Mouse (Mus musculus): ENCODE measurements at regions not wholly inside any gene's neighbourhood (a gene's known extent, or its start where the extent isn't known, plus 50 kb on each side); places are given as distances from the start of the nearest gene placed in this dataset.

DNA sequence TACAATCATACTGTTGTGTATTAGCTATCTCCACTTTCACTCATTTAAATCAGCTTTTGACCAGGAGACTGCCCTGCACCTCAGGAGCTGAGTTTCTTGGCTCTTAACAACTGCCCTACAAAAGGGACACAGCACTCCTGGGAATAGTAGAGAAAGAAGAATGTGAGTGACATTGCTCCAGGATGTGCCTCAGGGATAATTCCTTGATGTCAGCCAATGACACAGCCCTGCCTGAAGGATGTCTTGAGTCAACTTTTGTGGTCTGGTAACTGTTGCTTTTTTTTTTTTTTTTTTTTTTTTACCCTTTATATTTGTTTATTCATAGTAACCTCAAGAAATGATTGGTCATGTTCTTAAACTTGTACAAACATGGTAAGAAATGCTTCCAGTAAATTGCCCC lies 415.5 kb downstream of the Hdgfl1 start:
- H3K36me3 ChIP-seq (ENCODE audit: control insufficient read depth, insufficient read depth, low read length), result no peaks in the 10 kb centered on the region
- H3K27ac ChIP-seq (ENCODE audit: control insufficient read depth, insufficient read depth, low read length), result no peak overlapping the region
- no peaks in the 10 kb centered on the region for H3K4me1 ChIP-seq (replicated peaks; ENCODE audit: control insufficient read depth, insufficient read depth, low read length)
- TF ChIP-seq POLR2A (IDR thresholded peaks at IDR 0.05; ENCODE audit: control insufficient read depth, extremely low read depth, insufficient read depth, low read length, poor library complexity) (no peak), CTCF (IDR thresholded peaks at IDR 0.05; ENCODE audit: borderline replicate concordance, control insufficient read depth, extremely low read depth, insufficient read depth, low read length, poor library complexity) (no peak)
- no peaks in the 10 kb centered on the region for H3K27me3 ChIP-seq (ENCODE audit: control insufficient read depth, insufficient read depth, low read length)
- DNase-seq, result no peak
- no peak overlapping the region for H3K4me3 ChIP-seq (ENCODE audit: control insufficient read depth, insufficient read depth, low read length)

DNA sequence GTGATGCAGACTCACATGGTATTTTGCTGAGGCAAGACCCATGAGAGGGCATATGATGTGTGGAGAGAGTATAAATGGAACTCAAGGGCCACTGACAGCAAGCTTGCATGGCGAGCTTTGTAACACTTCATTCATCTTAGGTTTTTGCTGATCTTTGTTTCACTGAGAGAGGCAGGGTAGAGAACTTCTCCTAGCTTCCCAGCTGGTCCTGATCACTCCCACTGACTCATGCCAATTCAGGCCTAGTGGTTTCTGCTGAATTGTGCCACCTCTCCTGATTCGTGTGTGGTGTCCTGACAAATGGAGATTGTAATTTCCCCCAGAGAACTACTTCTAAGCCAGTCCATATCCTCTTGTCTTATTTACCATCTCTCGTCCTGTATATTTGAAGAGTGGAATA lies 419.5 kb downstream of the Hdgfl1 start:
- no peak for DNase-seq
- no peak overlapping the region for H3K4me3 ChIP-seq (ENCODE audit: control insufficient read depth, insufficient read depth, low read length)
- H3K27me3 ChIP-seq (ENCODE audit: control insufficient read depth, insufficient read depth, low read length), result no peaks in the 10 kb centered on the region
- 87% methylated on average over 3 of the region's 3 CpGs for WGBS
- no peak overlapping the region for H3K27ac ChIP-seq (ENCODE audit: control insufficient read depth, insufficient read depth, low read length)
- no peaks in the 10 kb centered on the region for H3K4me1 ChIP-seq (replicated peaks; ENCODE audit: control insufficient read depth, insufficient read depth, low read length)
- no peaks in the 10 kb centered on the region for H3K36me3 ChIP-seq (ENCODE audit: control insufficient read depth, insufficient read depth, low read length)
- TF ChIP-seq CTCF (IDR thresholded peaks at IDR 0.05; ENCODE audit: borderline replicate concordance, control insufficient read depth, extremely low read depth, insufficient read depth, low read length, poor library complexity) (no peak), POLR2A (IDR thresholded peaks at IDR 0.05; ENCODE audit: control insufficient read depth, extremely low read depth, insufficient read depth, low read length, poor library complexity) (no peak)

DNA sequence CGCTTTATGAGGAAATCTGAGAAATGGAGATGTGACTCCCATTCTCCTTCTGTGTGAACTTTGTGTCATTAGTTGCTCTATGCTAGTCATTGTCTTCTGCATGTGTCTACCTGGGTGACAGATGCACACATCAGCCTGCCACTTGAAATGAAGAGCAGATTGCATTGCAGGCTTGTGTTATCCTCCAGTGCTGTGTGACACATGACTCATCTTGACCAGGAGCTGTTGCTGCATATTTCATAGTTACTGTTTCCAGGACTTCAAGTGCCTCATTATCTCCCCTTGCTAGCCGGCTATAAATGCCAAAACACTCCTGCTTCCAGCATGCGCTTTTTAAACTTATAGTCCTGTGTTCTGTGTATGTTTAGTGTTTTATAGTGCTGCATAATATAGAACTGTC lies 431.2 kb downstream of the Hdgfl1 start:
- 86% methylated on average over 3 of the region's 3 CpGs for WGBS
- DNase-seq, result no peak
- no peak overlapping the region for H3K27ac ChIP-seq (ENCODE audit: control insufficient read depth, insufficient read depth, low read length)

DNA sequence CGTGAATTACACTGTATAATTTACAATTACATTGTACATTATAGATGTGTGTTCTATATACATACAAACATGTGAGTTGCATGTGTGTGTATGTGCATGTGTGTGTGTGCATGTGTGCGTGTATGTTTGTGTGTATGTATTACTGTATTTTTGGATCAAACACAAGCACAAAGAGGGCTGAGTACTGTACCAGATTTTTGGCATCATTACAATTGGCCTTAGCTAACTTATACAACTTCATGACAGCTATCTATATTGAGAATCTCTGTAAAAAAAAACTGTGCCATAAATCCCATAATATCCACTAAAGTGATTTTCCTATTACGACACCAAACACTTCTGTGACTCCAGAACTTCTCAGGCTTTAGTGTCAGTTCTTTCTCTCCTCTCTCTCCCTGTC lies 444.9 kb downstream of the Hdgfl1 start:
- TF ChIP-seq CTCF (IDR thresholded peaks at IDR 0.05; ENCODE audit: borderline replicate concordance, control insufficient read depth, extremely low read depth, insufficient read depth, low read length, poor library complexity) (no peak), POLR2A (IDR thresholded peaks at IDR 0.05; ENCODE audit: control insufficient read depth, extremely low read depth, insufficient read depth, low read length, poor library complexity) (no peak)
- Histone ChIP-seq H3K4me3 (ENCODE audit: control insufficient read depth, insufficient read depth, low read length) (no peak overlapping the region), H3K27ac (ENCODE audit: control insufficient read depth, insufficient read depth, low read length) (no peak overlapping the region), H3K27me3 (ENCODE audit: control insufficient read depth, insufficient read depth, low read length) (no peaks in the 10 kb centered on the region), H3K36me3 (ENCODE audit: control insufficient read depth, insufficient read depth, low read length) (no peaks in the 10 kb centered on the region), H3K4me1 (replicated peaks; ENCODE audit: control insufficient read depth, insufficient read depth, low read length) (no peaks in the 10 kb centered on the region)
- DNase-seq, result no peak
- WGBS, result 94% methylated on average over 3 of the region's 3 CpGs

More for the DNA sequence above, 431.2 kb downstream of the Hdgfl1 start:
- no peaks in the 10 kb centered on the region for H3K4me1 ChIP-seq (replicated peaks; ENCODE audit: control insufficient read depth, insufficient read depth, low read length)
- no peak overlapping the region for H3K4me3 ChIP-seq (ENCODE audit: control insufficient read depth, insufficient read depth, low read length)
- no peak for TF ChIP-seq CTCF (IDR thresholded peaks at IDR 0.05; ENCODE audit: borderline replicate concordance, control insufficient read depth, extremely low read depth, insufficient read depth, low read length, poor library complexity)
- TF ChIP-seq POLR2A (IDR thresholded peaks at IDR 0.05; ENCODE audit: control insufficient read depth, extremely low read depth, insufficient read depth, low read length, poor library complexity), result no peak
- H3K36me3 ChIP-seq (ENCODE audit: control insufficient read depth, insufficient read depth, low read length), result no peaks in the 10 kb centered on the region
- no peaks in the 10 kb centered on the region for H3K27me3 ChIP-seq (ENCODE audit: control insufficient read depth, insufficient read depth, low read length)

DNA sequence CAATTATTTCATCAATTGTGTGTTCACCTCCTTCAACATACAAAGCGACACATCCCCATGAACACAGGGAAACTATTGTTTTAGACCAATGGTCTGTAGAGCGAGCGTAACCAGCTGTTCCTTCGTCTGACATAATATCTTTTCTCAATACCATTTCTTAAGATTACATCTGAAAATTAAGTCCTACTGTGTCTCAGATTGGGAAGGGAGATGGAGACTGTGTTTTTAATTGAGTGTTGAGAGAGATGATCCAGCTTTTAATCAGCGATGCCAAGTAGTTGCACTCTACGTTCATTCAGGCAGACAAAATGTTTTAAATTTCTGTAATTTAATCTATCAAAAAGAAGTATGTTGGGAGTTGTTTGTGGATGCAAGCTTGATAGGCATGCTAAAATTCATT lies 445.3 kb downstream of the Hdgfl1 start:
- DNase-seq, result no peak
- no peak overlapping the region for H3K27ac ChIP-seq (ENCODE audit: control insufficient read depth, insufficient read depth, low read length)
- no peak for TF ChIP-seq POLR2A (IDR thresholded peaks at IDR 0.05; ENCODE audit: control insufficient read depth, extremely low read depth, insufficient read depth, low read length, poor library complexity)
- TF ChIP-seq CTCF (IDR thresholded peaks at IDR 0.05; ENCODE audit: borderline replicate concordance, control insufficient read depth, extremely low read depth, insufficient read depth, low read length, poor library complexity), result no peak
- no peaks in the 10 kb centered on the region for H3K27me3 ChIP-seq (ENCODE audit: control insufficient read depth, insufficient read depth, low read length)
- H3K4me3 ChIP-seq (ENCODE audit: control insufficient read depth, insufficient read depth, low read length), result no peak overlapping the region
- no peaks in the 10 kb centered on the region for H3K4me1 ChIP-seq (replicated peaks; ENCODE audit: control insufficient read depth, insufficient read depth, low read length)
- WGBS, result 96% methylated on average over 6 of the region's 6 CpGs
- H3K36me3 ChIP-seq (ENCODE audit: control insufficient read depth, insufficient read depth, low read length), result no peaks in the 10 kb centered on the region

DNA sequence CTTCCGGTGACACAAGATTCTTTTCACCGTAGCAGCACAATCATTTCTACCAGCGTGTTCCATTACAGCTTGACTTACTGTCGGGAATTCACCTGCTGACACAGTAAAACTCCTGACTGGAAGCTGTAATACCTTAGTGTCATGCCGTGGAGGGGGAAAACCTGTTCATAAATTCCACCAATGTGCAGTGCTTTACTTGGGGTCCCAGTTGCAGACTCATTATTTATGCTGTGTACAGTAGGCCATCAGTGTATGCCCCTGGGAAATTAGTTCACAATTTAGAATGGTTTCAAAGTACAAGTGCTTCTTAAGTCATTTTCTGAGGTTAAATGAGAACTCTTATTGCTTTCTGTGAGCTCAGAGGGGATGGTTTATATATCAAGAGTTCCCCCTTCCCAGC lies 451.4 kb downstream of the Hdgfl1 start:
- Histone ChIP-seq H3K4me1 (replicated peaks; ENCODE audit: control insufficient read depth, insufficient read depth, low read length) (no peaks in the 10 kb centered on the region), H3K27me3 (ENCODE audit: control insufficient read depth, insufficient read depth, low read length) (no peaks in the 10 kb centered on the region), H3K36me3 (ENCODE audit: control insufficient read depth, insufficient read depth, low read length) (no peaks in the 10 kb centered on the region), H3K4me3 (ENCODE audit: control insufficient read depth, insufficient read depth, low read length) (no peak overlapping the region), H3K27ac (ENCODE audit: control insufficient read depth, insufficient read depth, low read length) (no peak overlapping the region)
- WGBS, result 87% methylated on average over 5 of the region's 5 CpGs
- TF ChIP-seq POLR2A (IDR thresholded peaks at IDR 0.05; ENCODE audit: control insufficient read depth, extremely low read depth, insufficient read depth, low read length, poor library complexity), result no peak
- no peak for TF ChIP-seq CTCF (IDR thresholded peaks at IDR 0.05; ENCODE audit: borderline replicate concordance, control insufficient read depth, extremely low read depth, insufficient read depth, low read length, poor library complexity)
- DNase-seq, result no peak

DNA sequence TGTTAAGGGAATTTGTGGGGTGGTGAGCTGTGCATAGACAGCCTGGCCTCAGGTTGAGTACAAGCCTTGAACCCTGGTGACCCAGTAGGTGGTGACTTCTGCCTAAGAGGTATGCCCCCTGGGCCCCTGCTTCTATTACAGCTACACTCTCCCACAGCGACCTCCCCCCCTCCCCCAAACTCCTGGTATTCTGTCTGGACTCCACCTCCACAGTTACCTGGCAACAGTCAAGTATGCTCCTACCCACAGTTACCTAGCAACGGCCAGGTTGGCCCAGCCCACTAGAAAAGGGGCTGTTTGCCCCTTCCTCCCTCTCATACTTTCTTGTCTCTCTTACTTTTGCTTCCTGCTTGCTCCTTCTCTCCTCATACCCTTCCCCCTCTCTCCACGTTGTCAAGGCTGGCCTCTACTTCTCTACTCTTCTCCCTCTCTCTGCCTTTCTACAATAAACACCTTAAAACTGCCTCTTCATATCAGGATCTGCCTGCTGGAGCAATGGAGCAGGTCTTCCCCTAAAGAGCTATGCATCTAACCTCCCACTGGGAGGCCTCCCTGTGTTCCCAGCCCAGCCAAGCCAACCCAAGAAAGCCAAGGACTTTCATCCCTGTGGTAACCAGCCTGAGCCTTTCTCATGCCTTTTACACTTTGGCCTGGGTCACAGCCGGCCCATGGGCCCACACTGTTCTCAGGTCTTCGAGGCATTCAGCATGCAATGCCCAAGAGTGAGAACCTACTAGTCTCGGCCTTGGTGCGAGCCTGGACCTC lies 457.5 kb downstream of the Hdgfl1 start:
- H3K27me3 ChIP-seq (ENCODE audit: control insufficient read depth, insufficient read depth, low read length), result no peaks in the 10 kb centered on the region
- H3K36me3 ChIP-seq (ENCODE audit: control insufficient read depth, insufficient read depth, low read length), result no peaks in the 10 kb centered on the region
- no peak overlapping the region for H3K4me3 ChIP-seq (ENCODE audit: control insufficient read depth, insufficient read depth, low read length)
- no peak for DNase-seq
- H3K27ac ChIP-seq (ENCODE audit: control insufficient read depth, insufficient read depth, low read length), result no peak overlapping the region
- no peaks in the 10 kb centered on the region for H3K4me1 ChIP-seq (replicated peaks; ENCODE audit: control insufficient read depth, insufficient read depth, low read length)
- TF ChIP-seq POLR2A (IDR thresholded peaks at IDR 0.05; ENCODE audit: control insufficient read depth, extremely low read depth, insufficient read depth, low read length, poor library complexity), result no peak
- TF ChIP-seq CTCF (IDR thresholded peaks at IDR 0.05; ENCODE audit: borderline replicate concordance, control insufficient read depth, extremely low read depth, insufficient read depth, low read length, poor library complexity), result no peak
- 66% methylated on average over 7 of the region's 7 CpGs for WGBS
